Mouse (Mus musculus) hindlimb bud, embryonic 11.5 days (tissue): ENCODE measurements around the gene ccdc198.
"Not testable (repeated sequence)": the region's sequence is repeated elsewhere in the genome, so short reads cannot be mapped to it uniquely, and the experiment has no call there.

Experiments
- DNase-seq: peaks from one replicate; pipeline ENCODE4 v3.0.0-alpha.2; 2012; ENCODE audit warnings: low read depth, low spot score; ENCODE audit errors: extremely low spot score

ccdc198 gene

GRCm38 (mm10) chr14:49245126-49245714, at the start of gene ccdc198:
ccdc198 (minus strand) TSS chr14:49245474.
- DNase-seq, result no peak

- no peak for DNase-seq
Observed at GRCm38 (mm10) chr14:49293802-49294449, 48.7 kb upstream of the ccdc198 start.

GRCm38 (mm10) chr14:49290029-49290745, 44.9 kb upstream of the ccdc198 start:
- no peak for DNase-seq

- no peak for DNase-seq
Observed at GRCm38 (mm10) chr14:49283784-49284655, 38.7 kb upstream of the ccdc198 start.

- no peak for DNase-seq
Observed at GRCm38 (mm10) chr14:49278880-49279279, 33.6 kb upstream of the ccdc198 start.

GRCm38 (mm10) chr14:49278479-49278878, 33.2 kb upstream of the ccdc198 start:
- not testable (repeated sequence) for DNase-seq

- DNase-seq, result no peak
Observed at GRCm38 (mm10) chr14:49277642-49278041, 32.4 kb upstream of the ccdc198 start.

- no peak for DNase-seq
Observed at GRCm38 (mm10) chr14:49275376-49275775, 30.1 kb upstream of the ccdc198 start.

GRCm38 (mm10) chr14:49265286-49266002, 20.2 kb upstream of the ccdc198 start:
- DNase-seq, result no peak

GRCm38 (mm10) chr14:49241522-49241921, 3.8 kb downstream of the ccdc198 start:
- DNase-seq, result no peak

- no peak for DNase-seq
Observed at GRCm38 (mm10) chr14:49238206-49238605, 7.1 kb downstream of the ccdc198 start.

- DNase-seq, result no peak
Observed at GRCm38 (mm10) chr14:49234788-49235515, 10.3 kb downstream of the ccdc198 start.

- no peak for DNase-seq
Observed at GRCm38 (mm10) chr14:49231845-49232244, 13.4 kb downstream of the ccdc198 start.

GRCm38 (mm10) chr14:49226986-49227385, 18.3 kb downstream of the ccdc198 start:
- no peak for DNase-seq

GRCm38 (mm10) chr14:49226471-49226870, 18.8 kb downstream of the ccdc198 start:
- no peak for DNase-seq

- no peak for DNase-seq
Observed at GRCm38 (mm10) chr14:49221771-49222170, 23.5 kb downstream of the ccdc198 start.

- not testable (repeated sequence) for DNase-seq
Observed at GRCm38 (mm10) chr14:49219466-49220022, 25.7 kb downstream of the ccdc198 start.

- DNase-seq, result no peak
Observed at GRCm38 (mm10) chr14:49218677-49219076, 26.6 kb downstream of the ccdc198 start.

GRCm38 (mm10) chr14:49210215-49210614, 35.1 kb downstream of the ccdc198 start:
- DNase-seq, result not testable (repeated sequence)
